Mouse (Mus musculus) G1E-ER4 (cell line): Measurements from ENCODE around the gene Nat8f1. TPM values are rescaled to one million over a fixed set of nuclear protein-coding genes. Genes with fewer than 3 reads are reported as not detected.
"Not testable (repeated sequence)": the region's sequence is repeated elsewhere in the genome, so short reads cannot be mapped to it uniquely, and the experiment has no call there.

Source experiments
- GATA1 ChIP-seq: IDR thresholded peaks from one replicate; pipeline ENCODE4 v1.8.0; 2012; ENCODE audit warnings: low read length, inconsistent platforms
- polyA plus RNA-seq: library from polyadenylated mRNA; stranded (reverse); fragments of >175 nt; gene quantifications from 2 replicates; pipeline ENCODE4 v1.2.3, GENCODE M21; 2012

Gene Nat8f1
- polyA plus RNA-seq, 1 experiment = 0.33 TPM

GRCm38 (mm10) chr6:85909704-85910103 is 5.8 kb downstream of the Nat8f1 start:
- TF ChIP-seq GATA1 = no peak

- no peak for TF ChIP-seq GATA1
Observed at GRCm38 (mm10) chr6:85908341-85908740, 7.1 kb downstream of the Nat8f1 start.

GRCm38 (mm10) chr6:85904642-85905061 is 10.8 kb downstream of the Nat8f1 start, which contains the start of gene Nat8f4:
TSS of gene Nat8f4 (minus strand) at chr6:85904884.
- TF ChIP-seq GATA1 = not testable (repeated sequence)

- TF ChIP-seq GATA1 = no peak
Observed at GRCm38 (mm10) chr6:85902303-85902702, 13.2 kb downstream of the Nat8f1 start.

- no peak for TF ChIP-seq GATA1
Observed at GRCm38 (mm10) chr6:85888961-85889360, 26.5 kb downstream of the Nat8f1 start.

- no peak for TF ChIP-seq GATA1
Observed at GRCm38 (mm10) chr6:85884311-85884710, 31.2 kb downstream of the Nat8f1 start.

- TF ChIP-seq GATA1 = not testable (repeated sequence)
Observed at GRCm38 (mm10) chr6:85869006-85869405, 46.5 kb downstream of the Nat8f1 start, which contains the start of gene Nat8f2. TSS of gene Nat8f2 (minus strand) at chr6:85869158.

GRCm38 (mm10) chr6:85867726-85868690 is 47.5 kb downstream of the Nat8f1 start:
- TF ChIP-seq GATA1 = no peak

GRCm38 (mm10) chr6:85863840-85864239 is 51.6 kb downstream of the Nat8f1 start:
- no peak for TF ChIP-seq GATA1

- TF ChIP-seq GATA1 = no peak
Observed at GRCm38 (mm10) chr6:85863136-85863535, 52.4 kb downstream of the Nat8f1 start.

- TF ChIP-seq GATA1 = no peak
Observed at GRCm38 (mm10) chr6:85862565-85862964, 52.9 kb downstream of the Nat8f1 start.

- TF ChIP-seq GATA1 = no peak
Observed at GRCm38 (mm10) chr6:85861247-85861646, 54.2 kb downstream of the Nat8f1 start.

Other genes with a start within 250 kb of the Nat8f1 start
- not detected in 2 replicates for gene Nat8f7, start 202.5 kb downstream of the Nat8f1 start, polyA plus RNA-seq
- gene Nat8f3, start 149.9 kb downstream of the Nat8f1 start, polyA plus RNA-seq = not detected in 2 replicates
- not detected in 2 replicates for gene Nat8f6, start 94.7 kb downstream of the Nat8f1 start, polyA plus RNA-seq
- not detected in 2 replicates for gene Nat8f5, start 94.7 kb downstream of the Nat8f1 start, polyA plus RNA-seq
- gene Nat8, start 83.6 kb downstream of the Nat8f1 start, polyA plus RNA-seq = not detected in 2 replicates
- not detected in 2 replicates for gene Nat8f2, start 46.5 kb downstream of the Nat8f1 start, polyA plus RNA-seq
- 0.06 and 0.09 TPM in 2 replicates for gene Nat8f4, start 10.8 kb downstream of the Nat8f1 start, polyA plus RNA-seq
- gene Tprkb, start 3.8 kb downstream of the Nat8f1 start, polyA plus RNA-seq = 5.7 and 7.1 TPM in 2 replicates
- gene Dusp11, start 46.0 kb upstream of the Nat8f1 start, polyA plus RNA-seq = 54.4 and 73.5 TPM in 2 replicates
- not detected in 2 replicates for gene Figla, start 100.5 kb upstream of the Nat8f1 start, polyA plus RNA-seq
- gene Add2, start 113.0 kb upstream of the Nat8f1 start, polyA plus RNA-seq = 109 and 115 TPM in 2 replicates